Mouse (Mus musculus): ENCODE data around the gene Sbk3.

DNA sequence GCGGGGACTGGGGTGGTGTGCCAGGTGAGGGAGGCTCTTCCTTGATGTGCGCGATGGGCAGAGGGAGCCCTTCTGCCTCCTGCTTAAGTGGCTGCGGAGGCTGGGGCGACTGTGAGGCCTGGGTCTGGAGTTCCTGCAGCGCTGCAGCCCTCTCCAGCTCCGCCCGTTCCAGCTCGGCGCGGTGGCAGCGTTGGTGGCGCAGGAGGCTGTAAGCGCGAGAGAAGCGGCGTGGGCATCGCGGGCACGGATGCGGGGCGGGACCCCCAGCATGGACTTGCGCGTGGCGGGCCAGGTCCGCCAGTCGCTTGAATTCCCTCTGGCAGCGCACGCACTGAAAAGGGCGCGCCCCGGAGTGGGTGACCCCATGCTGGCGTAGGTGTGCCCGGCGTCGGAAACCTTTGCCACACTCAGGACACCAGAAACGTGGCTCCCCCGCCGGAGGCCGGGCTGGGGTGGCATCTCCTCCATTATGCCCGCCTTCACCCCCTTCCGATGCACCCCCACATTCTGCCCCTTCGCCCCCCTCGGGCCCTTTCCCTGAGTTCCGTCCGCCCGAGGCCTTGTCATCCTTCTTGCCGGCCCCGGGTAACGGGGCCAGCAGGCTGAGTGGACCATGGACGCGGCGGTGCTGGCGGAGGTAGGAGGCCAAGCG lies 22.5 kb upstream of the Sbk3 start:
- TF ChIP-seq CTCF (IDR thresholded peaks at IDR 0.05; ENCODE audit: insufficient read depth, low read depth, low read length) (no peak), POLR2A (IDR thresholded peaks at IDR 0.05; ENCODE audit: insufficient read depth, low read depth, low read length) (no peak)
